Mouse (Mus musculus) MEL-GATA-1-ER (cell line): ENCODE results near the gene Brd2.

ENCODE experiments used
- DNase-seq: peaks from one replicate; pipeline ENCODE4 v3.0.0-alpha.2; 2012; ENCODE audit warnings: low read depth; ENCODE audit errors: extremely low read depth

Gene Brd2

GRCm38 (mm10) chr17:34133289-34133688 lies 10.9 kb upstream of the Brd2 start:
- no peak for DNase-seq

DNA sequence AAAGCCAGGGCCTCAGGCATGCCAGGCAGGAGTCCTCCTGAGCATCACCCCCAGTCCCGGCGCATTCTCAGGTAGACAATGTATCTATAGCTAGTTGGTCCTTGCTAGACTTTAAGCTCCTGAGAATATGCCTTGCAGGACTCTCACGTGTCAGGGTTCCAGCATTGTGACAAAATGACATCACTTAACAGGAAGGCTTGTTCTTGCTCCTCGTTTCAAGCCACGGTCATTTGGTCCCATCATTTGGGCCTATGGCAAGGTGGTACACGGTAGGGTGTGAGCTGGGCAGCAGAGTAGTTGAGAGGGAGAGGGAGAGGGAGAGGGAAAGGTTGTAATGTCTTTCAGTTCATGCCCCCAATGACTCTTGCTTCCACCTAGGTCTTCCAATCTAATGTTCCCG lies 9.5 kb upstream of the Brd2 start:
- DNase-seq = no peak

GRCm38 (mm10) chr17:34130073-34130947 lies 7.9 kb upstream of the Brd2 start:
- no peak for DNase-seq

DNA sequence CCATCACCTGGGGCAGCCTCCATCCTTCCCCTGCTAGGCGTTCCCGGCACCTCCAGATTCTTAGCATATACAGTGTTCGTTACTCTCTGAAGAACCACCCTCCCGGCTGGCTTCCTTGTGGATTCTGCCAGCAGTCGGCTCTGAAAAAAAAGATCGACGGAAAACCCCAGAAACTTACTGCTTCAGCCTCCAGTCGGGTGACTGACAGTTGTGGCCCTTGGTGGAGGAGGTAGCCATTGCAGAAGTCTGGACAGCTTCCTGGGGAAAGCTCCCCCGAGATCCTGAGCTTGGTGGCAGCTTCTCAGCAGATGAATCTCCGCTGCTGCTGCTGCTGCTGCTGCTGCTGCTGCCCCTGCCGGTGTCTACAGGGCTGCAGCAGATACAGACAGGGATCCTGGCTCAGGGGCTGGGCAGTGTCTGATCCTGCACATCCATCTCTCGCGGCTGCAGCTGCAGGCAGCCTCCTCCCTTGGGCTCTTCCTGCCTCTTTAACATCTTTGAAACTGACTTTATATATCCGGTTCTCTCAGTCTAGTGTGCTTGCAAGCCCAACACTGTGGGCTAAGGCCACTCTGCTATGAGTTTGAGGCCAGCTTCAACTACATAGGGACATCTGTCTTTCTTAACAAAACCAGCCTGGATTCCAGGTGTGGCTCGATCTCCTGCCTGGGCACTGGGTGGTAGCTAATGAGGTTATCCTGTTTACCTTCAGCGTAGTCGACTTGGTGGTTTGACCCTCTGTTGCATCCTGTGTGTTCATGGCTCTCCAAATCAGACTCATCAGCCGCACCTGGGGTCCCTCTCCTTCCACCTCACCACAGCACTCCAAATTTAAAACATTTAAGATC lies 6.7 kb upstream of the Brd2 start:
- DNase-seq = no peak

DNA sequence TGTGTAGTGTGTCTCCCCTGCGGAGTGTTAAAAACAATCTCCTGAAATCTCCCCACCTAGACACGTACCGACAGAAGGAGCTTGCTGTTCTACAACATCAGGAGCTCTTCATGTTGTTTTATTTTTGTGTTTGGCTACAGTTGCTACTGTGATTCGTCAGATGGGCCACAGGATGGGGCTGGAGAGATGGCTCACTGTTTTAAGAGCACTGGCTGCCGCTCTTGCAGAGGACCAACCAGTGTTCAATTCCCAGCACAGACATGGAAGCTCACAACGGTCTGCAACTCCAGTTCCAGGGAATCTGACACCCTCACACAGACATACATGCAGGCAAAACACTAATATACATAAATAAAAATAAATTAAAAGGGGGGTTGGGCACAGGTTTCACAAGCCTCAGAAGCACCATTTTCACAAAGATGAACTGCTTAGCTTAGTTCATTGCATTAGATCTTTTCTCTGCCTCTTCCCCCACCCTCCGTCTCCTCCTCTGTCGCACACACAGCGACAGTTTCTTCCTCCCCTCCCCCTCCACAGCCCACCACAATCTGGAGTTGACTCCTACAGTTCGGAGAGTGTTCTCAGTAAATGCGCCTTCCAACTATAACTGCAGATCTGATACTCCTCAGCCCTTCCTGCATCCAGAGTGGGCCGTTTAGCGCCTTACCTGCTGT lies 6.0 kb upstream of the Brd2 start:
- DNase-seq = no peak

GRCm38 (mm10) chr17:34127475-34127874 lies 5.0 kb upstream of the Brd2 start:
- no peak for DNase-seq

- no peak for DNase-seq
These were observed 4.5 kb upstream of the Brd2 start for GRCm38 (mm10) chr17:34126826-34127420.

GRCm38 (mm10) chr17:34124649-34125048 lies 2.2 kb upstream of the Brd2 start:
- no peak for DNase-seq

DNA sequence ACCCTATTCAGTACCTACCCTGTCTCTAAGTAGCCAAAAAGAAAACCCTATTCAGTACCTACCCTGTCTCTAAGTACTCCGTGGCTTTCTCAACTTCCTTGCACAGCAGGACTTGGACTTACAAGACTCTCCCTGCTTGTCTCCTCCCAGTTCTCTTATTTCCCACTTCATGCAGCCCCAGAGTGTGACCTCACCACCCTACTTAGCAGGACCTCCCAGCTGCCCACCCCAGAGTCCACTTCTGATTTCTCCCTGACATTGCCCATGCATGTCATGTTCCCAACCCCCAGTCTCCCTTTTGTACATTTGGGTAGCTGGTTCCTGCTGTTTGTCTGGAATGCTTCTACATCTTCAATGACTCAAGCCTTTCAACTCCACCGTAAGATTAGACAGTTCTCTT lies 1.1 kb upstream of the Brd2 start:
- DNase-seq = no peak

GRCm38 (mm10) chr17:34123111-34123510 lies 677 bp upstream of the Brd2 start:
- no peak for DNase-seq

- no peak for DNase-seq
These were observed 601 bp downstream of the Brd2 start for GRCm38 (mm10) chr17:34121879-34122187.

DNA sequence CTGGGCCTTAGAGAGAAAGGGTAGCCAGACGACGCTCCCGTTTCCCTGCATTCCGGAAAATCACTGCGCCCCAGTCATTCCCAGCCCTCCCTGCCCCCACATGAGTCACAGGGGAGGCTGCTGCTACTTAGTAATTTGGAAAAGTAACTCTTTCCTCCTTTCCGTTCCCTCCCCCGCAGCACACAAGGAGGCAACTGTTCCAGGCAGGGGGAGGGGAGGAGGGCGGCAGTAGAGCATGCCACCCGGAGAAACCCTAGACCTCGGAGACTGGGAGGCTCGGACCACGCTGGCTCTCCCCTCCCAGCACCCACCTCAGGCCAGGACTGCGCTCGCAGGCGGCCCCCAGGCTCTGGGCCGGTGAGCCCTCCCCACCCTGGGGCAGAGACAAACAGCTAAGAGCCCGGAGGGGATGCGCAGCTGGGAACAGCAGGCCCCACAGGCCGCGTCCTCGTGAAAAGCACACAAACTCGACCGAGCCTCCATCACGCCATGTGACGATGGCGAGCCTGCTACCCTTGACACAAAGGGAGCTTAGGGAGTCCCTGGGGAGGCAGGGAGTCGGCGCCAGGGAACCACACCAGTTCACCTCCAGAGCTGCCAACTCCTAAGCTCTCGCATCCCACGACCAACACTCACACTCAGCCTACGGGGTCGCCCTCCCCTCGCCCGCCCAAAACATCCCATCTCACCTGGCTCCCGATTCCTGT lies 1.1 kb downstream of the Brd2 start:
- DNase-seq = no peak

DNA sequence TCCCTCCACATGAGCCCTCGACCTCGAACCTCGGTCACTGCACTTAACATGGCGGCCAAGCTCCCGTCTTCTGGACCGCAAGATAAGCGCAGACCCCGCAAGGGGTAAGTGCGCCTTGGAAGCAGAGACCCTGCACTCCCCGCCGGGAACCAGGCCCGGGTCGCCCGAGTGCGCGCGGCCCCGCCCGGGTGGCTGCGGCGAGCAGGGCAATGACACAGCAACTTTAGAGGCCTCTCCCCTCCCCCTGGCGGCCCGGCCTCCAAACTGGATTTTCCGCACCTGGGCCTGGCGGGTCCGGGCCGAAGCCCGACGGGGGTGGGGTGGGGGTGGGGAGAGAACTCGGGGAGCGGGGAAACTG lies 1.6 kb downstream of the Brd2 start:
- no peak for DNase-seq

DNA sequence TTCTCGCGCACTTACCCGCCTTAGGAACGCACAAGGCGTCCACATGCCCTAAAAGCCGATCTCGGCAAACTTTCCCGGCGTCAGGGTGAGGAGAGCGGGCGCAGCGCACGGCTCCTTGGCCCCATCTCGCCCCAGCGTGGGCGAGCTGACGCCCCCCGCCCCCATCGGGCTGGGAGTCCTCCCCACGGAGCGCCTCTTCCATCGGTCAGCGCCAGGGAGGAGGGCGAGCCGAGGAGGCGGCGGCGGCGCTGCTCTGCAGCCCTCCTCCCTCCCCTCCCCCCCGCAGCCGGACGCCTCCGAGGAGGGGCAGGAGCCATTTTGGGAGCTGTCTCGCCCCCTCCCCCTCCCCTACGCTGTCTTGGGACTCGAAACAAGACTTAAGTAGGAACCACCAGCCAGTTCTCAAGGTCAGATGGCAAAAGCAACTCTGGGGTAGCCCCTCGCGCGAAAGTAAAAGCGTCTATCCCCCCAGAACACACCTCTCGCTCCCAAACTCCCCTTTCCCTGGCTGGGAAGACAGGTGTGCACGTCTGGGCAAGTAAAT lies 2.2 kb downstream of the Brd2 start:
- DNase-seq = no peak

GRCm38 (mm10) chr17:34119249-34120179 lies 2.9 kb downstream of the Brd2 start, which contains the start of gene H2-DMa:
Gene H2-DMa, plus strand, starts transcription at chr17:34119541.
- peak; percentile 93 for DNase-seq

- no peak for DNase-seq
These were observed 3.6 kb downstream of the Brd2 start for GRCm38 (mm10) chr17:34118873-34119248.

GRCm38 (mm10) chr17:34118113-34118872 lies 4.1 kb downstream of the Brd2 start:
- peak; percentile 15 for DNase-seq

- DNase-seq = peak; percentile 26
These were observed 4.9 kb downstream of the Brd2 start for GRCm38 (mm10) chr17:34117421-34118112.
